Mouse (Mus musculus) CH12.LX (cell line): Measurements from ENCODE around the gene Olfr1225. TPM values are rescaled to one million over a fixed set of nuclear protein-coding genes. Genes with fewer than 3 reads are reported as not detected.
"Not testable (repeated sequence)": the region's sequence is repeated elsewhere in the genome, so short reads cannot be mapped to it uniquely, and the experiment has no call there.

ENCODE experiments used
- DNase-seq: peaks from one replicate; pipeline ENCODE4 v3.0.0-alpha.2; 2013; ENCODE audit errors: extremely low read depth
- H3K27ac ChIP-seq: 2 replicates; pipeline ENCODE4 v1.5.1; 2012; ENCODE audit warnings: low read depth, mild to moderate bottlenecking, control low read depth, moderate library complexity; ENCODE audit not compliant: insufficient read depth
- H3K27me3 ChIP-seq: replicated peaks from 2 replicates; pipeline ENCODE3; 2012; ENCODE audit warnings: inconsistent platforms
- H3K36me3 ChIP-seq, 2 experiments: replicated peaks in 1 of 2; 2 replicates each; pipeline versions ENCODE3 to v1.6.1; 2012; ENCODE audit warnings: inconsistent platforms in 1 of 2, low read length in 1 of 2, mild to moderate bottlenecking in 1 of 2, mixed read lengths in 1 of 2, moderate library complexity in 1 of 2; ENCODE audit not compliant: control insufficient read depth in 1 of 2, insufficient read depth in 1 of 2
- H3K4me1 ChIP-seq, 2 experiments: 2 replicates each; pipeline ENCODE4 v1.6.1; 2012; ENCODE audit warnings: inconsistent platforms in 1 of 2, moderate library complexity in 1 of 2; ENCODE audit not compliant: insufficient read depth in 2 of 2, control insufficient read depth in 1 of 2
- H3K4me2 ChIP-seq: 2 replicates; pipeline ENCODE4 v1.6.1; 2012; ENCODE audit warnings: low read depth, mild to moderate bottlenecking, control low read depth; ENCODE audit not compliant: poor library complexity, insufficient read depth, severe bottlenecking
- H3K4me3 ChIP-seq, 3 experiments: fragments of 150-350 bp in 1 of 3; sonication (generic) in 1 of 3; replicated peaks in 1 of 3; 2 replicates each; pipeline versions ENCODE3 to v1.5.1; 2011 to 2012; ENCODE audit warnings: low read depth in 2 of 3, low read length in 2 of 3, mild to moderate bottlenecking in 2 of 3, moderate library complexity in 2 of 3, control low read depth in 1 of 3, improper control_type of control experiment in 1 of 3, inconsistent platforms in 1 of 3, mixed read lengths in 1 of 3; ENCODE audit not compliant: poor library complexity in 1 of 3
- H3K79me2 ChIP-seq: replicated peaks from 2 replicates; pipeline ENCODE4 v1.6.1; 2012; ENCODE audit warnings: mild to moderate bottlenecking, moderate library complexity; ENCODE audit not compliant: control insufficient read depth, poor library complexity, insufficient read depth, severe bottlenecking; ENCODE audit errors: extremely low read depth
- H3K9ac ChIP-seq: 2 replicates; pipeline ENCODE4 v1.6.1; 2012; ENCODE audit warnings: low read depth, mild to moderate bottlenecking, control low read depth, moderate library complexity; ENCODE audit not compliant: insufficient read depth
- H3K9me3 ChIP-seq: replicated peaks from 2 replicates; pipeline ENCODE3; 2012; ENCODE audit warnings: low read length, inconsistent platforms, mixed read lengths
- CHD1 ChIP-seq: IDR thresholded peaks from 2 replicates; pipeline ENCODE4 v1.6.1; 2012; ENCODE audit warnings: low read depth, low read length, improper control_type of control experiment, inconsistent platforms
- ELF1 ChIP-seq: IDR thresholded peaks from 2 replicates; pipeline ENCODE4 v1.6.1; 2014; ENCODE audit warnings: low read depth, mild to moderate bottlenecking, inconsistent platforms, low read length, improper control_type of control experiment
- EP300 ChIP-seq: IDR thresholded peaks from 2 replicates; pipeline ENCODE4 v1.6.1; 2011; ENCODE audit warnings: low read length, improper control_type of control experiment
- GABPA ChIP-seq: IDR thresholded peaks from 2 replicates; pipeline ENCODE4 v1.6.1; 2012; ENCODE audit warnings: low read depth, low read length, improper control_type of control experiment, inconsistent platforms; ENCODE audit not compliant: insufficient replicate concordance
- MAFK ChIP-seq: IDR thresholded peaks from 2 replicates; pipeline ENCODE4 v1.6.1; 2011; ENCODE audit warnings: low read length, improper control_type of control experiment; ENCODE audit not compliant: insufficient replicate concordance
- MAX ChIP-seq: IDR thresholded peaks from 2 replicates; pipeline ENCODE4 v1.6.1; 2011; ENCODE audit warnings: low read length, improper control_type of control experiment
- MAZ ChIP-seq: IDR thresholded peaks from 2 replicates; pipeline ENCODE4 v1.6.1; 2012; ENCODE audit warnings: low read depth, mild to moderate bottlenecking, inconsistent platforms, low read length, improper control_type of control experiment, moderate library complexity
- MEF2A ChIP-seq: IDR thresholded peaks from 2 replicates; pipeline ENCODE4 v1.6.1; 2014; ENCODE audit warnings: low read depth, mild to moderate bottlenecking, inconsistent platforms, low read length, improper control_type of control experiment, borderline replicate concordance
- MXI1 ChIP-seq: IDR thresholded peaks from 2 replicates; pipeline ENCODE4 v1.6.1; 2011; ENCODE audit warnings: mild to moderate bottlenecking, low read depth, low read length, improper control_type of control experiment
- NELFE ChIP-seq: IDR thresholded peaks from 2 replicates; pipeline ENCODE4 v1.6.1; 2011; ENCODE audit warnings: low read depth, low read length, improper control_type of control experiment
- POLR2AphosphoS2 ChIP-seq: IDR thresholded peaks from 2 replicates; pipeline ENCODE4 v1.6.1; 2011; ENCODE audit warnings: low read depth, low read length, improper control_type of control experiment
- RCOR1 ChIP-seq: conservative IDR thresholded peaks from 2 replicates; pipeline ENCODE4 v1.6.1; 2012; ENCODE audit warnings: low read depth, mild to moderate bottlenecking, inconsistent platforms, low read length, improper control_type of control experiment
- TCF12 ChIP-seq: IDR thresholded peaks from 2 replicates; pipeline ENCODE4 v1.6.1; 2014; ENCODE audit warnings: low read depth, mild to moderate bottlenecking, inconsistent platforms, low read length, improper control_type of control experiment
- ZMIZ1 ChIP-seq: IDR thresholded peaks from 2 replicates; pipeline ENCODE4 v1.6.1; 2012; ENCODE audit warnings: low read depth, mild to moderate bottlenecking, inconsistent platforms, low read length, improper control_type of control experiment
- dilution Hi-C: fragments of 300-500 bp; cut with MboI; formaldehyde crosslinking; loops from 2 replicates; pipeline ENCODE4 v1.14.3; 2020; ENCODE audit warnings: low sequenced_read_pairs; ENCODE audit not compliant: extremely low pct_unique_long_range_greater_than_20kb, extremely low pct_ligation_motif_present
- in situ Hi-C: fragments of 300-500 bp; cut with MboI; formaldehyde crosslinking; loops from 3 replicates; pipeline ENCODE4 v1.14.3; 2019; ENCODE audit warnings: low sequenced_read_pairs, low pct_ligation_motif_present, low pct_unique_long_range_greater_than_20kb, mixed read lengths
- polyA plus RNA-seq: library from polyadenylated mRNA; unstranded; fragments of >175 nt; gene quantifications from 2 replicates; pipeline ENCODE4 v1.2.1, GENCODE M21; 2012; ENCODE audit warnings: low read depth; ENCODE audit not compliant: insufficient read length
- total RNA-seq, 2 experiments: library from RNA; depleted of rRNA; stranded (reverse); fragments of 300-350 nt in 1 of 2; fragments of >200 nt in 1 of 2; gene quantifications; 2 replicates each; pipeline ENCODE4 v1.2.3; 2012 to 2014

Gene Olfr1225
- total and polyA plus RNA-seq, 3 experiments: not detected

DNA sequence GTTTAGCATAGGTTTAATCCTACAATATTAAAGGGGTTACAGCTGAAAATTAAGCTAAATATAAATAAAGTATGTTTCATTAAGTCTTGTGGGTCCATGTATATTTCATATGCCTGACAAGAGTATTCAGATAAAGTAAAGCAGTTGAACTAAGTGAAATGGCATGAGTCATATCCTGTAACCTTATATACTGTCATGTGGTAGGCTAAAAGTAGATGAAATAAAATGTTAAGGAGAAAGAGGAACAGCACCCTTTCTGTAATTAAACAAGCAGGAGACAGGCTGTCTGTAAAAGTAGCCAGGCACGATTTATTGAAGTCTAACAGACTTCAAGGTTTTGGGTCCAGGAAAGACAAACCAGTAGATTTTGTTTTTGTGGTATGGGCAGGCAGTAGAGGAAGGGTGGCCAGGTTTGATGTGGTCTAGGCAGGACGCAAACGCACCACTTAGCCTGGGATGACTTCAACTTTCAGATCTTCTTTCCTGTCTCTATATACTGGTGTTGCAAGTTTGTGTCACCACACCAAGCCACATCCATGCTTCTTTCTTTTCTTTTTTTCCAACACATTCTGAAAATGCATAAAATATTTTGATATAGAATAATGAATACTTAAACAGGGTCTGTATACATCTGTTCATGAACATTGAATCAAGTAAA lies 22.0 kb upstream of the Olfr1225 start:
- H3K9ac ChIP-seq: no peak overlapping the region
- H3K79me2 ChIP-seq: no peaks in the 10 kb centered on the region
- H3K36me3 ChIP-seq: no peaks in the 10 kb centered on the region
- H3K4me1 ChIP-seq: no peaks in the 10 kb centered on the region
- H3K4me2 ChIP-seq: no peak overlapping the region
- in situ Hi-C loops: no loop called here
- TF ChIP-seq POLR2AphosphoS2 (no peak), GABPA (no peak), CHD1 (no peak), MAZ (no peak), MXI1 (no peak), MEF2A (no peak), ELF1 (no peak), EP300 (no peak), TCF12 (no peak), MAX (no peak), ZMIZ1 (no peak), NELFE (no peak), RCOR1 (no peak), MAFK (no peak)
- dilution Hi-C loops: no loop called here
- H3K4me3 ChIP-seq: no peak overlapping the region
- H3K9me3 ChIP-seq: peaks cover 6% of the 10 kb centered on the region
- no peaks in the 10 kb centered on the region for H3K27me3 ChIP-seq
- DNase-seq: no peak
- H3K27ac ChIP-seq: no peak overlapping the region

GRCm38 (mm10) chr2:89164711-89165110 lies 9.8 kb downstream of the Olfr1225 start:
- H3K27me3 ChIP-seq, H3K9ac ChIP-seq, H3K36me3 ChIP-seq, H3K4me2 ChIP-seq, DNase-seq, H3K27ac ChIP-seq, in situ Hi-C loops, H3K4me3 ChIP-seq, H3K79me2 ChIP-seq, H3K4me1 ChIP-seq, dilution Hi-C loops: not testable (repeated sequence)
- peaks cover 13% of the 10 kb centered on the region for H3K9me3 ChIP-seq

GRCm38 (mm10) chr2:89163991-89164390 lies 10.5 kb downstream of the Olfr1225 start, which contains the start of gene Olfr1224-ps1:
Olfr1224-ps1 (minus strand) TSS chr2:89164091.
- H3K79me2 ChIP-seq, dilution Hi-C loops, H3K27me3 ChIP-seq, H3K4me1 ChIP-seq, DNase-seq, H3K9ac ChIP-seq, H3K36me3 ChIP-seq, H3K4me2 ChIP-seq, H3K4me3 ChIP-seq, in situ Hi-C loops, H3K27ac ChIP-seq: not testable (repeated sequence)
- peaks cover 13% of the 10 kb centered on the region for H3K9me3 ChIP-seq
